Mouse (Mus musculus): ENCODE results near the gene Fam20a.

Fam20a gene

DNA sequence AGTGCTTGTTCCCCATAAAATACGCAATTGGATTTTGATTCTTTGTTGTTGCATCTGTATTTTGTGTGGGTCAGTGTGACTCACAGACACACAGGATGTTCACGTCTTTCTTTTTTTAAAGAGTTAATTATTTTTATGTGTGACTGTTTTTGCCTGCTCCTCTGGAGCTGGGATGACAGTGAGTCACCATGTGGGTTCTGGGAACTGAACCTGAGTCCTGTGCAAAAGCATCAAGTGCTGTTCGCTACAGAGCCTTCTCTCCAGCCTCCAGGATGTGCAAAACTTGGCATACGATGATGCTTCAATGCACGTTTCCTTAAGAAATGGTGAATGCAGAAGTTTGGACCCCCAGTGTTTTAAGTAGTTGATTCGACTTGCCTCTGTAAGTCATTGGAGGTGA, 67.5 kb downstream of the Fam20a start:
- no peak for DNase-seq (ENCODE audit: low read depth, low spot score)

DNA sequence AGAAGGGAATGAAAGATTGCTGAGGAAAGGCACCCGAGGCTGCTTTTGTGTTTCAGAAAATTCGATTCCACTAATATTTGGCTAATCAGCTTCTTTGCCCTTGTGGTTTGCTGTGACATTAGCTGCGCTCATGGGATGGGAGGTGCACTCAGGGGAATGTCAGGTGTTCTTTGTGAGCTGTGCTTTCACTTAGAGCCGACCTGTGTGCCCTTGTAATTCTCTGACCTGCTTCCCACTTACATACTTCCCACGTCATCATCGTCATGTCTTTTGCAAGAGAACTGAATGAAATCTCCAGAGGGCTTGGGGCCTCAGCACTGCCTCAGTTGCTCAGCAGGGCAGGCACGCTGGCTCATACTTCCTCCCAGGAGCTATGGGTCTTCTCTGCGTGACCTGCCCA, 68.9 kb downstream of the Fam20a start:
- no peak for DNase-seq (ENCODE audit: low read depth, low spot score)

DNA sequence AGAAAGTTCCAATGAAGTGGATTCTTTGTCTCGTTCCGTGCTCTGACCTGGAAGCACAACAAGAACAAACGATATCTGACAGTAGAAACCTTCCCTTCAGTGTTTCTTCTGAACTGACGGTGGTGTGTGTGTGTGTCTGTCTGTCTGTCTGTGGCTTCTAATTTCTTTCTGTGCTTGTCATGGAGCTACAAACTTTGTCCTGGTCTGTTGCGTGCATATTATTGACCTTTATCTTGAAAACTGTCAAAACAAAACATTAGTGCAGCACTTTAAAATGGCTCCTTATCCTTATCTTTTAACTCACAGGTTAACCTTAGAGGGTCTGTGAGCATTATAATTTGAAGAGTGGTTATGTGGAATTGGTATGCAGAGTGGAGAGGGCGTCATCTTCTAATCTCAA, 69.6 kb downstream of the Fam20a start:
- no peak for DNase-seq (ENCODE audit: low read depth, low spot score)

DNA sequence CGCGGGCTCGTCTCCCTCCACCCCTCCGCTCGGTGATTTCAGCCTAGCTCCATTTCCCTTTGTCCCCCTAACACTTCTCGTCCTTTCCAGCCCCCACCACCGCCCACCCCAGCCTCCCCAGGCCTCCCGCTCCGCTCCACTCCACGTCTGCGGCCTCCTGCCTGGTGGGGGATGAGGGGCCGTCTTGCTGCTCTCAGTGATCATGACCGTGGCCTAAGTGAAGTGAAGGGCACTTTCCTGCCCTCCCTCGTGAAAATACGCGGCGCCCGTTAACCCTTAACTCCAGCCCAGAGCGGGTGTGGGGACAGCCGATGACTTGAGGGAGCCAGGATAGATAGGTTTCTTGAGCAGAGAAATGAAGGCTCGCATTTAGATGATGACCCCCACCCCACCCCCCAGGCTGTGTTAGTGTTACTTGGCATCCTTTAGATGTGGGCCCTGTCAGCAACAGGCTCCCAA, 70.5 kb downstream of the Fam20a start:
- DNase-seq (ENCODE audit: low read depth, low spot score): peak; percentile 10

DNA sequence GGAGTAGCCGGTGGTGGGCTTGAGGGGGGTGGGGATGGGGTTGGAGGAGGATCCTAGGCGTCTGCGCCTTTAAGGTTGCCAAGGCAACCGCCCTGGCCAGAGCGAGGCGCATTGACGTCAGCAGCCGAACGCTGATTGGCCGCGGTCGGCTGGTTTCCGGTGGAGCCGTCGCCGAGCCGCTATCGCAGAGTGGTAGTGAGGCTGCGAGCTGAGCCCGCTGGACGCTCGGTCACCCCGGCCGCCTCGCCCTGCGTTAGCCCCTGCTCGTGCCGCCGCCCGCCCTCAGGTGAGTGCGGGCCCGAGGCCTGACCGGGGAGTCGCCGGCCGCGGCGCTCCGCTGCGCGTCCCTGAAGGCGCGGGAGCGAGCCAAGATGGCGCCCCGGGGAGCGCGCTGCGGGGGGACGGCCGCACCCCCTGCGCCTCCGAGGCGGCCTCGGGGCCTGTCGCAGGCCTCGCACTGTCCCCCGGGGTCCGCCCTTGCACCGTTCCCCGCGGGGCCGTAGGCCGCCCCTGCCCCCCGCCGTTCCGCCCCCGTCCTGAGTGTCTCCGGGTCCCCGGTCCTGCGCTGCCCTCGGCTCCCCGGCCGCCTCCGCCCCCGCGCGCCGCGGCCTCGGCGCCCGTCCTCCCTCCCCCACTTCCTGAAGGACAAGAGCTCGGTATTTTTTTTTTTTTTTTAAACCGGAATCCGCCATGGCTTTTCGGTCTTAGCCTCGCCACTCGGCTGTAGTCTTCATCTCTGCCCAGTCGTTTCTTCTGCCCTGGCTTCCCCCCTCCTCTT, 71.1 kb downstream of the Fam20a start:
- DNase-seq (ENCODE audit: low read depth, low spot score): peak; percentile 93

DNA sequence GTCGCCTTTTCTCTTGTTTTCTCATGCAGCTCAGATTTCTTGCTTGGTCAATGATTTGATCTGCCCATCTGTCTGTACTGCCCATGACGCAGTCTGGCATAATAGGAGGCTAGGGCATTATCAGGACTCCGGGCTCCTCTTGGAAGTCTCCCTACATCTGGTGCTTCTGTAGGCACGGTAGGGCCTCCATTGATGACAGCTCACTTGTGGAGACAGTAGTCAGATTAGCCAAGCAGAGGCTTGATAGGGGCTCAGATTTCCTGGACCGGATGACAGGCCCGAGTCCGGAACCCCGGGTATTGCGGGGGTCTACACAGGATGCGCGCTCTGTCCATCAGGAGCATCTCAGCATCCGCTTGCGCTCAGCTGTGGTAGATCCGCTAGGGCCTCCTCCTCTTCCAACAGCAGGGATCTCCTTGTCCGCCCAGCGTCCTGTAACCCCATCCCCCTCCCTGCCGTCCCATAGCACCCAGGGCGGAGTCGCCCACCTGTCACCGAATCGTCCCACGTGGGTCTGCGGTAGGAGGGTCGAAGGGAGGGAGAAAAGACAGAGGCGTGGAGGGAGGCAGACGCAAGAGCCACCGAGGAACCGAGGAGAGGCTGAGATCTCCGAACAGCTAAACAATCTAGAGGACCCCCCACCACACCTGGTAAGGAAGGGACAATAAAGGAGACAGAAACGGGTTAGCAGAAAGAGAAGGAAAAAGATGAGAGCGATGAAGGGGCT, 71.9 kb downstream of the Fam20a start:
- DNase-seq (ENCODE audit: low read depth, low spot score): peak; percentile 82

DNA sequence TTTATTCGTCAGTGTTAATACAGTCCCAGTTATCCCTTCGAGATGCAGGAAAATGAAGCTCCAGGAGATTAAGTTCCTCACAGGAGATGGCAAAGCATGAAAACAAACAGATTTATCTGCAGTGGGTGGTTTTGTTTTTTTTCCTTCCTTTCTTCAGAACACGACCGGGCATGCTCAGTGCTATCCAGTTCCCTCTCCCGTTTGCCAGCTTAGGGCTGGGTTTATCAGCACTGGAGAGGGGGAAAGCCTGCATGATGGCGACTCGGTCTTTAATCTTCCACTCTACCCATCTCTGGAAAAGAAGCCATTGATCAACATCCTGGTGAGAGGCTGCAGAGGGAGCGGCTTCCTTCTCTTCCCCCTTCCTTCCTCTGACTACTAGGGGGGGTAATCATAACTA, 72.9 kb downstream of the Fam20a start, which contains the start of gene Prkar1a:
Gene Prkar1a (plus strand): TSS at position 200 of the 400 bp plus-strand sequence.
- peak; percentile 43 for DNase-seq (ENCODE audit: low read depth, low spot score)

DNA sequence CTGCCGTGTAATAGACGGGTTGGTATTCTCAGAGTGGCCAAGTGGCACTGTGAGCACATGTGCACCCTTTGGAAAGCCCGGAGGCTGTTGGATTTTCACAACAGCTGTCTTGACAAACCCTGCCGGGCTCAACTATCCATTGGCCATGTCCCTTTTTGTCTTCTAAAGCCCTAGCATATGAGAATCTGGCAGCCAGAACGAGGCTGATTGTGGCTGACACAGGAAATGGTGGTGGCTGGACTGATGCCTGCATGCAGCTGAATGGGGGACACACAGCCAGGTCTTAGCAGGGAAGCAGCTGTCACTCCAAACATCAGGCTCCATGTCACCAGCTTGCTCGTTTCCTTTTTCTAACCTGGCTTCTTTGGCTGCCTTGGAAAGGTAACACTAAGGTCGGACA, 73.6 kb downstream of the Fam20a start:
- DNase-seq (ENCODE audit: low read depth, low spot score): peak; percentile 24

DNA sequence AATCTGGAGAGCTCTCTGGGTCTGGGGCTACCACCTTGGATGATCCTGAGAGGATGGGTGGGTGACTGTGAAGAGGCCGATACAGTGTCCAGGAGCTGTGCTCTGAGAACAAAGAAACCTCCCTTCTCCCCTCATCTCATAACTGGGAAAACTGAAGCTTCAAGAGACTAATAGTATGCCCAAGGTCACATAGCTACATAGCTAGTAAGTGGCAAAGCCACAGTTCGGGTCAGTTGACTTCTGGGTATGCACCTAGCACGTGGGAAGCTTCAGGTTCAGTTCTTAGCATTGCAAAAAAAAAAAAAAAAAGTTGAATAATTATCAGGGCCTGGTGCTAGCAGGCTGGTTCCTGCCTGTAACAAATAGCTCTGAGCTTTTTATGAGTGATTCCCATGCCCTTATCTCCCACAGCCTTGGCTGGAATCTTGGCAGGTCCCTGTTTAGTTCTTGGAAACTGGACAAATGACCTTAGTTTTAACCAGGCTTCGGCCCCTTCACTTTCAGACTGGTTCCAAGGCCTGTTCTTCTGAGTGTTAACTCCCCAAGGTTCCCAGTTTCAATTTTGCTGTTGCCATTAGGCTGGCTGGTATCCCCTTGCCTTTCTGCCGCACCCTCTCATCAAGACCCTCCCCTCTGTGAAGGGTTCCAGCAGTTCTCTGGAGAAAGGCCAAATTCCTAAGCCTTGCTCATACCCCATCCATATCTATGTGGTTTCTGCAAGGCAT, 80.4 kb downstream of the Fam20a start:
- DNase-seq (ENCODE audit: low read depth, low spot score): no peak

DNA sequence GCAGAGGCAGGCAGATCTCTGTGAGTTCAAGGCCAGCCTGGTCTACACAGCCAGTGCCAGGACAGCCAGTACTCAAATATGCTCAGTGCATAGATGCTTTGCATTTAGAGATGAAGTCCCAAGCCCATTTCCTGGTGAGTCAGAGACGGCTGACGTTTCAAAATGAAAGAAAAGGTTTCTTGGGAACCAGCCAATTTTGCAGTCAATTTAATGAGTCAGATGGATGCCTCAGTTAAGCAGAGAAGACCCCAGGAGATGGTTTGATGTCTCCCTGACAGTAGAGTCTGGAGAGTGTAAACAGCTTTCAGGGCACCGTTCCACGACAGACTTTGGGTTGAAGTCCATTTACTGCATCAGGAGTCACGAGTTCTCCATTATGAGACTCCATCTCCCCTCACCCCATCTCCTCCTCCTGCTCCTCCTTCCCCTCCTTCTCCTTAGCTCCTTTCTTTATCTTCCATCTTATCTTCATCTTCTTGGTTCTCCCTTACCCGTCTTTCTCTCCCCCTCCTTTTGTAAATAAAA, 86.1 kb downstream of the Fam20a start:
- DNase-seq (ENCODE audit: low read depth, low spot score): no peak

DNA sequence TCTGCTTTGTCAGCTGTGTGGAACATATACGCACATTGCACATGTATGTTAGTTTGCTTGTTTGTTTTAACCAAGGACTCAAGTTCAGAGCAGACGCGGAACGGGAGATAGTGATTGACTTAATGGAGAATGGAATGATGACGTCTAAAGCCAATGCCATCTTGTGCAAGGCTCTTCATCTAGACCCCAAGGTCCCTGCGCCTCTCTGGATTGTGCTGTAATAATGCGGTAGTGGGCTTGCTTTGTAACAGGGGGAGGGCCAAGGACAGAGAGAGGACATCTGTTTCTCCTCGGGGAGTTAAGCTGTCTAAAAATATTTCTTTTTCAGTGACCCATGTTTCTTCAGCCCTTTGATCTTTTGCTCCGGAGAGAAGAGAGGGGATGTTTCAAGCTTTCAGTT, 87.2 kb downstream of the Fam20a start:
- DNase-seq (ENCODE audit: low read depth, low spot score): no peak

DNA sequence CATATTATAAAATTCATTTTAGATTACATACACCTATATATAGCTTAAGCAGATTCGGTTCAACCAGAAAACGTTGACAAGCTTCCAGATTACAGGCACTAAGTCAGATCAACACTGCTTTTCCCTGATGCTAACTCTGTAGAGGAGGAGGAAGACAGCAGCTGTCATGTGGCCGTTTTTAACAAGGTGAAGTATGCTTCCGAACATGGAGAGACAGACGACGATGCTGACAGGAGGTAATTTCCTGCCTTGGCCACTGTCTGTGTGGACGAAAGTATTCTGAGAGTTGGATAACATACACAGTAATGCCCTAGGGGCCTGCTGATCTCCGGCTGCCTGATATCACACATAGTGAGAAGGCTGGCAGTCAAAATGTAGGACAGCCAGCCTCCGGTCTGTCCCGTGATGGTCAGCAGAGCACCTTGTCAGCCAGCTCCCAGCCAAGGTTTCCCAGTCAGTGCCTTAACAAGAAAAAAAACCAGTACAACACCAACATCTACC, 93.0 kb downstream of the Fam20a start:
- no peak for DNase-seq (ENCODE audit: low read depth, low spot score)

DNA sequence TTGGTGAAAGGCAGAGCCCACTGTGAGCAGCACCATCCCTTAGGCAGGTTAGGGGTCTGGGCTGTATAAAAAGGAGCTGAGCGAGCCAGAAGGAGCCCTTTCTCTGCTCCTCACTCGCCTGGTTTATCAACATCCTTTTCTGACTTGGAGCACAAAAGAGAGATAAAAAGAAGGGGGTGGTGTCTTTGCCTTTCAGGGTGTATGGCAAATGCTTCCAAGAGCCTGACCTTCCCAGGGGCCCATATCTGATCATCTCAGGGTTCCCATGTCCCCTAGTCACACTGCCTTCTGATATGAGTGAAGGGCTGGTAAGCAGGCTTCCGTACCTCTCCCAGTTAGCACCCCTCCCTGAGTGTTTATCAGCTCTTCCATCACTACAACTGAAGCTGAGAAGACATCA, 94.0 kb downstream of the Fam20a start:
- DNase-seq (ENCODE audit: low read depth, low spot score): no peak

DNA sequence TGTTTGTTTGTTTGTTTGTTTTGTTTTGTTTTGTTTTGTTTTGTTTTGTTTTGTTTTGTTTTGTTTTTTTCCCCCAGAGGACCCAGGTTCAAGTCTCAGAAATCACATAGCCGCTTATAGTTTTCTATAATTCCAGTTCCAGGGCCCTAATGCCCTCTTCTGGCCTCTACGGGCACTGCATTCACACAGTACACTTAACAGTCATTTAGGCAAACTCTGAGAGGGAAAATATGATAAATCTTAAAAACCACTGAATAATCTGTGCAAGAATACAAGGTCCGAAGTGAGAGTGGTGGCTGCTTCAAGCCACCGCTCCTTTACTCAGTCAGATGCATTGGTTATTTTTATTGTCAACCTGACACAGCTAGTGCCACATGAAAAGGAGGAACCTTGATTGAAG, 94.4 kb downstream of the Fam20a start:
- no peak for DNase-seq (ENCODE audit: low read depth, low spot score)

DNA sequence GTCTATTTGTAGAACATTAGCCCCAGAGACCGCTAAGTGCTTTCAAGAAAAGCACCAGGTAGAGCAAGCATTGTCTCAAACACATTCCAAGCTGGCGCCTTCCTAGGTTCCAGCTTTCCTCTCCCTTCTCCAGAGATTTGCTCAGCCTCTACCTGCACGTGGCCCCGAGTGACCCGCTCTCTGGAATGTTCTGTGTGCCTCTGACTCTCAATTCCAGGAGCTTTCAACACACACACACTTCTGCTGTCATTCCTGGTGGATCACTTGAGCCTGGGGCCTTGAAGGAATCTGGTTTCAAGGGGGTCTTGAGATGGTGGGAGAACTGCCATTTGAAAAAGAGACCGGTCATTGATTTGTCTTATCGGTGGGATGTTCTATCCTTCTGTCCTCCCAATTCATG, 98.8 kb downstream of the Fam20a start:
- no peak for DNase-seq (ENCODE audit: low read depth, low spot score)

DNA sequence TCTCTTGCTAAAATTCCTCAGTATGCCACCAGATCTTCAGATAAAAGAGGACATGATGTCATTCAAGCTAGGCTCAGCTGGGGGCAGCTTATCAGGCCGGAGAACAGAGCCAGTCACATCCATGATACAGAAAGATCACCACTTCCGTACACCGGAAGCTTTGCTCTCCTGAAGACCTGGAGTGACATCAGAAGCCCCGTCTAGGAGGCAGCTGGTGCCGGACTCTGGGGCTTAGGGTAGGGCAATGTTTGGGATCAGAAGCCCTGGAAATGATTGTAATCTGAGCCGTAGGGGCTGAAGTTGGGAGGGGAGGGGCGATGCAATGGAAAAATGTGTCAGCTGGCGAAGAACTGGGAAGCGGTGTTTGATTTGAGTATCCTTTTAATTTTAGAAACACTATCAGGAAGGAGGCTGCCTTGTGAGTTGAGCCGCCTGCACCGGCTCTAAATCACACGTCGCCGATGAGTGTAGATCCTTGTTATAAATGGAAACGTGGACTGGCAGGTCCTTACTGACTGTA, 99.5 kb downstream of the Fam20a start:
- DNase-seq (ENCODE audit: low read depth, low spot score): no peak

DNA sequence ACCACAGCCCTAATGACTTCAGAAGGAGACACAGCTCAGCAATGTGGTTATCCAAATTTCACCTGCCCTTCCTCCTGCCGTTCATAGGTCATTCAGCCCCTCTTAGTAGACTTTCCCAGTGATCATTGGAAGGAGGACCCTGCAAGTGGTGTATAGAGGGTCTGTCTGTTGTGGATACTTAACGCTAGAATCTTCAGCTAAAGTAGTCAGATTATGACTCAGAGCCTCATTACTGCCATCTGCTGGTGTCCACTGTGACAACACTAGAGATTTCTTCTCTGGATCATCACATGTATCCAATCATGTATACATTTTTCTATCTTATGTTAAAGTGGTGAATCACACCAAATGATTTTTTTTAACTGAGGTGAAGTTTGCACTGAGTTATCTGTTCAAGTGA, 100.9 kb downstream of the Fam20a start:
- no peak for DNase-seq (ENCODE audit: low read depth, low spot score)

DNA sequence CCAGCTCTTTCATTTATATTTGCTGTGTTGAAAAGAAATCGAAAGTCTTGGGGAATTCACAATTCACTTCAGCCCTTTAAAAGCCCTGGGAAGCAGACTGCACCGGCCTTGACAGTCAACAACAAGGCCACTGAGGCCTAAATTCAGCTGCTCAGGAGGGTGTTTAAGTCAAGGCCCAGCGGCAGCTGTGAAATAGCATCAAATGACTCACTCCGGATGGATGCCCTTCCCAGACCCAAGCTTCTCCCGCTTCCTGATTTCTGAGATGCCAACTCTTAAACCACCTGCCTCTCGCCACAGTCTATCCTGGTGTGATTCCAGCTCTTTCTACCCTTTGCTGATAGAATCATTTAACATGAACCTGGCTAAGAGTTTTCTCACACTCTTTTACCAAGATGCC, 101.7 kb downstream of the Fam20a start:
- DNase-seq (ENCODE audit: low read depth, low spot score): no peak

All from brain, embryonic 18.5 days (tissue).